Mouse (Mus musculus) hindbrain, embryonic 12.5 days (tissue): ENCODE measurements around the gene Eral1. TPM values are rescaled to one million over a fixed set of nuclear protein-coding genes. Genes with fewer than 3 reads are reported as not detected.
A peak's percentile ranks its signal among the peaks of the same experiment; 100 is the strongest.
"Not testable (repeated sequence)": the region's sequence is repeated elsewhere in the genome, so short reads cannot be mapped to it uniquely, and the experiment has no call there.

Experiments used
- ATAC-seq: fragments of 200-750 bp; cut with Nextera tagmentation; 2 replicates; pipeline ENCODE4 v1.8.0; 2017; ENCODE audit warnings: moderate TSS enrichment; ENCODE audit not compliant: low FRiP score
- H3K27ac ChIP-seq: fragments of 300-500 bp; sonication (generic); 2 replicates; pipeline ENCODE4 v1.5.1; 2016; ENCODE audit warnings: mild to moderate bottlenecking
- H3K27me3 ChIP-seq: fragments of 300-500 bp; sonication (generic); 2 replicates; pipeline ENCODE4 v1.6.1; 2016; ENCODE audit warnings: mild to moderate bottlenecking
- H3K36me3 ChIP-seq: fragments of 300-500 bp; sonication (generic); 2 replicates; pipeline ENCODE4 v1.6.1; 2016; ENCODE audit warnings: mild to moderate bottlenecking
- H3K4me1 ChIP-seq: fragments of 300-500 bp; sonication (generic); 2 replicates; pipeline ENCODE4 v1.6.1; 2016
- H3K4me2 ChIP-seq: fragments of 300-500 bp; sonication (generic); replicated peaks from 2 replicates; pipeline ENCODE4 v1.6.1; 2016; ENCODE audit warnings: mild to moderate bottlenecking
- H3K4me3 ChIP-seq: fragments of 300-500 bp; sonication (generic); 2 replicates; pipeline ENCODE4 v1.5.1; 2016; ENCODE audit warnings: mild to moderate bottlenecking
- H3K9ac ChIP-seq: fragments of 300-500 bp; sonication (generic); 2 replicates; pipeline ENCODE4 v1.6.1; 2016; ENCODE audit warnings: mild to moderate bottlenecking, moderate library complexity
- H3K9me3 ChIP-seq: fragments of 300-500 bp; sonication (generic); replicated peaks from 2 replicates; pipeline ENCODE4 v1.6.1; 2016; ENCODE audit warnings: mild to moderate bottlenecking
- WGBS: fragments of 180-500 bp; shearing (Covaris S2); methylation state at CpG from one replicate; pipeline ENCODE4 v1.1.7; 2016; 5-methylcytosine and 5-hydroxymethylcytosine counted together
- polyA plus RNA-seq: library from polyadenylated mRNA; unstranded; fragments of >200 nt; fragmentation: Nextera tagmentation; extraction: Ambion mirVana; gene quantifications from 2 replicates; pipeline ENCODE4 v1.2.1, GENCODE M21; 2016

Eral1 gene
- polyA plus RNA-seq, 1 experiment from 2014 or later = 31.8 TPM

DNA sequence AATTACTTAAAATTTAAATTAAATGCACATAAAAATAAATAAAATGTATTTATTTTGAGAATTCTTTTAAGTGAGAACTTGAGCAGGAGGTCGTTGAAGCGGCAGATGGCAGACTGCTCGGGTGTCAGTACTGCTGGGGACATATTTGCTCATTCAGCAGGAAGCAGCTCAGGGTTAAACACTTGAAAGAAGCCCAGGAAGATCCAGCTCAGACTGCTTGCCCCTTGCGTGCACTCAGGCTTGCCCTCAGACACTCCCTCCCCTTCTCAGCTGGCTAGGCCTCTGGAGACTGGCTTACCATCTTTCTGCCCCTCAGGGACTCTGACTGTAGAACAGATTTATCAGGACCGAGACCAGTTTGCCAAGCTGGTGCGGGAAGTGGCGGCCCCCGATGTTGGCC is 23.2 kb downstream of the Eral1 start:
- no peaks in the 10 kb centered on the region for H3K27me3 ChIP-seq
- H3K36me3 ChIP-seq = peaks cover 75% of the 10 kb centered on the region
- WGBS = 80% methylated on average over 8 of the region's 8 CpGs
- no peak overlapping the region for H3K9ac ChIP-seq
- H3K4me1 ChIP-seq = no peaks in the 10 kb centered on the region
- no peak overlapping the region for H3K4me2 ChIP-seq
- ATAC-seq = no peak
- no peak overlapping the region for H3K4me3 ChIP-seq
- no peaks in the 10 kb centered on the region for H3K9me3 ChIP-seq
- H3K27ac ChIP-seq = no peak overlapping the region

DNA sequence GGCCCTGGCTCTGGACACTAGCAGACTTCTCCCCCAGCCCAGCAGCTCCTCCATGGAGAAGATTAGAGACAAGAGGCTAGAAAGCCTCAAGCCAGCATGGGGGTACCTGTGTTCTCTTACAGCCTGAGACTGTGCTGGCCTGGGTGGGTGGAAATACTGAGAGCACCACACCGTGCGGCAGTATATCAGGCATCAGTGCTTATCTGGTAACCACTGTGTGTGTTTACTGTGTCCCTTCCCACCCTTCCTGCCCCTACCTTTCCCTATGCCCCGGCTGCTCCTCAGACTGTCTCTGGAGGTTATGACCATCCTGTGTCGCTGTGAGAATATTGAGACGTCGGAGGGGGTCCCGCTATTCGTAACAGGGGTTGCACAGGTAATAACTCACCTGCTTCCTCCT is 27.1 kb downstream of the Eral1 start:
- H3K27ac ChIP-seq = no peak overlapping the region
- H3K9me3 ChIP-seq = no peaks in the 10 kb centered on the region
- H3K9ac ChIP-seq = no peak overlapping the region
- 93% methylated on average over 8 of the region's 8 CpGs for WGBS
- no peak for ATAC-seq
- H3K4me2 ChIP-seq = no peak overlapping the region
- no peak overlapping the region for H3K4me3 ChIP-seq
- H3K4me1 ChIP-seq = no peaks in the 10 kb centered on the region
- H3K27me3 ChIP-seq = no peaks in the 10 kb centered on the region
- H3K36me3 ChIP-seq = peaks cover 75% of the 10 kb centered on the region

DNA sequence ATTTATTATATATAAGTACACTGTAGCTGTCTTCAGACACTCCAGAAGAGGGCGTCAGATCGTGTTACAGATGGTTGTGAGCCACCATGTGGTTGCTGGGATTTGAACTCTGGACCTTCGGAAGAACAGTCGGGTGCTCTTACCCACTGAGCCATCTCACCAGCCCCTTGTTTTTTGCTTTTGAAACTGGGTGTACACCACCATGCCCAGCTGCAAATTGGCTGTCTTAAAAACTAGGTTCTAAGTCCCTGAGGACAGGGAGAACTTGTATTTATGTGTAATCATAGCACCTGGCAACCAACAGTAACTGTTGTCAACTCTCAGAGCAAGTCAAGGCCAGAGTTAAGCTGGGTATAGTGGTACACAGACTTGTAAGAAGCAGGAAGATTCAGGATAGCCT is 31.5 kb downstream of the Eral1 start:
- 94% methylated on average over 4 of the region's 4 CpGs for WGBS
- H3K4me3 ChIP-seq, H3K9me3 ChIP-seq, H3K4me2 ChIP-seq, H3K27me3 ChIP-seq, H3K4me1 ChIP-seq, H3K9ac ChIP-seq, H3K27ac ChIP-seq, ATAC-seq: not testable (repeated sequence)
- H3K36me3 ChIP-seq = peaks cover 36% of the 10 kb centered on the region

DNA sequence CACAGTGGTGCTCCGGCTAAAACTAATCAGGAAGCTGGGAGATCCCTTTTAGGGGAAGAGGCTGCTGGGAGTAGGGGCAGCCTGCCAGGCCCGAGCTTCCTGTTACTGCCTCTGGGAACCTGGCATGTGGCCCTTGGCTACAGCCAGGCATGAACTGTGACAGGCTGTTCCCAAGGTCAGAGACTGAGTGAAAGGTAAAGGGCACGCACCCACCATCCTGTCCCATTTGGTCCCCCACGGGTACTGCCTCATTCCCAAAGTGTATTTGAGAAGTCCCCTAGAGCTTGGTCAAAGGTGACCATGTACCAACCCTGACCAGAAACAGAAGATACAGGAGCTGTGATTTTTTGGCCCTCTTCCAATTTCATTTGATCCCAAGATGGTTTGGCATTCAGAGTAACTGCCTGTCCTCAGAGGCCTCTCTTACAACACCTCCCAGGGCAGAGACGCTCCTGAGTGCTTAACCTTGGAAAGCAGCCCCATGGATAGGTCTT is 35.4 kb downstream of the Eral1 start:
- Histone ChIP-seq H3K4me3 (no peak overlapping the region), H3K9ac (no peak overlapping the region), H3K4me1 (peaks cover 3% of the 10 kb centered on the region; the same call in 1 of the 2 replicates), H3K27me3 (no peaks in the 10 kb centered on the region), H3K27ac (no peak overlapping the region), H3K4me2 (no peak overlapping the region), H3K36me3 (peaks cover 20% of the 10 kb centered on the region), H3K9me3 (no peaks in the 10 kb centered on the region)
- ATAC-seq = no peak
- 85% methylated on average over 5 of the region's 5 CpGs for WGBS

DNA sequence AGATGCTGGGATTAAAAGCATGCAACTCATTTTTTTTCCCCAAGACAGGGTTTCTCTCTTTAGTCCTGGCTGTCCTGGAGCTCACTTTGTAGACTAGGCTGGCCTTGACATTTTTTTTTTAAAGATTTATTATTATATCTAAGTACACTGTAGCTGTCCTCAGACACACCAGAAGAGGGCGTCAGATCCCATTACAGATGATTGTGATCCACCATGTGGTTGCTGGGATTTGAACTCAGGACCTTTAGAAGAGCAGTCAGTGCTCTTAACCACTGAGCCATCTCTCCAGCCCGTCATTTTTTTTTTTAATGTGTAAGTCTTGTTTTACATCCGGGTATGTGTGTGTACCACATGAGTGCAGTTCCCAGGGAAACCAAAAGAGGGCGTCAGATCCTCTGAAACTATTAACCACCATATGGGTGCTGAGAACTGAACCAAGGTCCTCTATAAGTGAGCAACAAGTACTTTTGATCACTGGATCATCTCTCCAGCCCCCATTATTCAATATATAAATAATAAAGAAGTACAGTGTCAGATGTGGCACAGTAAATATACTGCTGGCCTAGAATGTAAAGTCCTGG is 37.8 kb downstream of the Eral1 start:
- Histone ChIP-seq H3K4me1 (peaks cover 20% of the 10 kb centered on the region), H3K36me3 (peaks cover 16% of the 10 kb centered on the region)
- H3K4me3 ChIP-seq, ATAC-seq, H3K9me3 ChIP-seq, H3K27me3 ChIP-seq, H3K9ac ChIP-seq, H3K4me2 ChIP-seq, H3K27ac ChIP-seq: not testable (repeated sequence)
- 93% methylated on average over 4 of the region's 4 CpGs for WGBS

DNA sequence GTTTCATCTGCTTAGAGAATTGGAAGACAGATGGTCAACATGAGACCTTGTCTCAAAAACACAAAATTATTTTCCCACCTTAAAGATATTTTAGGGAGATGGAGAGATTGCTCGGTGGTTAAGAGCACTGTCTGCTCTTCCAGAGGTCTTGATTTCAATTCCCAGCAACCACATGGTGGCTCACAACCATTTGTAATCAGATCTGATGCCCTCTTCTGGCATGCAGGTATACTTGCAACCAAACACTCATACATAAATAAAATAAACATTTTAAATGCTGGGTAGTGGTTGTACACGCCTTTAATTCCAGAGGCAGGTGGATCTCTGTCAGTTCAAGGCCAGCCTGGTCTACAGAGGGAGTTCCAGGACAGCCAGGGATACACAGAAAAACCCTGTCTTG is 39.3 kb downstream of the Eral1 start:
- no peak overlapping the region for H3K4me3 ChIP-seq
- H3K4me2 ChIP-seq = no peak overlapping the region
- H3K27me3 ChIP-seq = no peaks in the 10 kb centered on the region
- peaks cover 22% of the 10 kb centered on the region for H3K4me1 ChIP-seq
- ATAC-seq = no peak
- H3K36me3 ChIP-seq = peaks cover 16% of the 10 kb centered on the region
- no peaks in the 10 kb centered on the region for H3K9me3 ChIP-seq
- 84% methylated on average over 2 of the region's 2 CpGs for WGBS
- no peak overlapping the region for H3K27ac ChIP-seq
- no peak overlapping the region for H3K9ac ChIP-seq

DNA sequence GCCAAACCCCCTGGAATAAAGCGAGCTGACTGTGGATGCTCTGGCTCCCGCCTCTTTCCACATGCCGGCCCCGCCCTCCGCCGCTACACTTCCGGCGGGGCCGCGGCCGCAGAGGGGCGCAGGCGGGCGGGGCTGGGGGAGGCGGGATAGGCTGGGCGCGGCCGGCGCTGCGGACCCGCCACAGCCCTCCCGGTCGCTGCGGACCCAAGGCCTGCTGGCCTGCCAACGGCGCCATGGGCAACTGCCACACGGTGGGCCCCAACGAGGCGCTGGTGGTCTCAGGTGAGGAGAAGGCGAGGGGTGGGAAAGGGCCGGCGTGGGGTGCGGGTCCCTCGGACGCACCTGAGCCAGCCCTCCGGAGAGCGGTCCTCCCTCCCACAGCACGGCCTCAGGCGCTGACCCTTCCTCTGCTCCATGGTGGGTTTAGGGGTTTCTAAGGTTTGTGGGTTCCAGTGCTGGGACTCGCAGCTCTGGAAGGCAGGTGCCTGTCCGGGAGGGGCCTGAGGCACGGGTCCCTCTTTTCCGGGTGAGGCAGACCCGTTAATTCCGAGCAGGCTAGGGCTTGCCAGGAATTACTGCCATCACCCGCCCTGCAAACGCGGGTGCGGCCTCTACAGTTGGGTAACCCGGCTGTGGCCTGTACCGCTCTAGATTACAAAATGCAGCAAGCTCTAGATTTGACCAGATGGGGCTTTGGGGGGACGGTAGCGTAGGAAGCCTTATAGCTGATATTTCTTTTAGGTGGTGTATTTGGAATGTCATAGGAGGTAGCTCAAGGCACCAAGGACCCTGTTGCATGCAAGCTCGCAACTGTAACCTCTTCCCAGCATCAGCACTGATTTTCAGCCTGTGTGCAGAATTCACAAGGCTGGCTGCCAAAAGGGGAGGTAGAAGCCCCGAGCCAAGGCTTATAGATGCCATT is 42.1 kb downstream of the Eral1 start, which contains the start of gene Flot2:
Gene Flot2, plus strand, starts transcription at position 101 of the 922 bp plus-strand sequence.
- Histone ChIP-seq H3K36me3 (peaks cover 18% of the 10 kb centered on the region), H3K4me1 (peaks cover 23% of the 10 kb centered on the region), H3K4me3 (peak within 1 kb of the TSS; percentile 85), H3K4me2 (peak within 1 kb of the TSS; percentile 79), H3K27me3 (no peaks in the 10 kb centered on the region), H3K9ac (peak within 1 kb of the TSS; percentile 91), H3K27ac (peak within 1 kb of the TSS; percentile 75), H3K9me3 (no peaks in the 10 kb centered on the region)
- ATAC-seq = peak; percentile 88
- WGBS = 2% methylated on average over 49 of the region's 55 CpGs

DNA sequence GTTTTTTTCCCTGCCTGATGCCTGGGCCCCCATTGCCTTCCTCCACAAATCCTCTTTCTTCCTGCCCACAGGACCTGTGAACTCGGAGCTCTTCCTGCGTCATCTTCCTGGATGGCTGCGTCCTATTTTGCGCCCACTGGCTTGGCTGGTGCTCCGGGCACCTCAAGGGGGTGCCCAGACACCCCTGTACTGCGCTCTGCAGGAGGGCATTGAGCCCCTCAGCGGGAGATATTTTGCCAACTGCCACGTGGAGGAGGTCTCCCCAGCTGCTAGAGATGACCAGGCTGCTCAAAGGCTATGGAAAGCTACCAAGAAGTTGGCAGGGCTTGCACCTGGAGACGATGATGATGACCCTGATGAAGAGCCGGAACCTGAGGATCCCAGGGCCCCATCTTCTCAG is 43.4 kb downstream of the Eral1 start:
- Histone ChIP-seq H3K4me3 (no peak overlapping the region), H3K36me3 (peaks cover 10% of the 10 kb centered on the region; the same call in 1 of the 2 replicates), H3K4me2 (no peak overlapping the region), H3K4me1 (peaks cover 30% of the 10 kb centered on the region), H3K27ac (no peak overlapping the region), H3K9ac (no peak overlapping the region), H3K9me3 (no peaks in the 10 kb centered on the region), H3K27me3 (no peaks in the 10 kb centered on the region)
- no peak for ATAC-seq
- 80% methylated on average over 10 of the region's 10 CpGs for WGBS

DNA sequence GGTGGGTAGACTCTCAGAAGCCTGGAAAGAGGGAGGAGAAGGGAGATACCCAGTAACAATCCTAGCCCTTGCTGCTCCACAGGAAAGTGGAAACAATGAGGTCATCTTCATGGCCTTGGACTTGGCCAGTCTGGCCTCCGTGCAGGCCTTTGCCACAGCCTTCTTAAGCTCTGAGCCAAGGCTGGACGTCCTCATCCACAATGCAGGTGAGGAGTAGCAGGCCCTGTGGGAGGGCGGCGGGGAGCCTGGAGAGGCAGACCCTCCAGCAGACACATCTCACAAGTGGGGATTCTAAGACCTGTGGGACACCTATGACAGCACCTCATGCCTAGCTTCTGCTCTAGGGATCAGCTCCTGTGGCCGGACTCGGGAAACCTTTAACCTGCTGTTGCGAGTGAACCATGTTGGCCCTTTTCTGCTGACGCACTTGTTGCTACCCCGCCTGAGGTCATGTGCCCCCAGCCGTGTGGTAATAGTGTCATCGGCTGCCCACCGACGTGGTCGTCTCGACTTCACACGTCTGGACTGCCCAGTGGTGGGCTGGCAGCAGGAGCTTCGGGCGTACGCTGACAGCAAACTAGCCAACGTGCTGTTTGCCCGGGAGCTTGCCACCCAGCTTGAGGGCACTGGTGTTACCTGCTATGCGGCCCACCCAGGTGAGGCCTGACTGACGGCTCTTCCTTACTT is 46.1 kb downstream of the Eral1 start:
- H3K9ac ChIP-seq = no peak overlapping the region
- no peaks in the 10 kb centered on the region for H3K9me3 ChIP-seq
- H3K27ac ChIP-seq = no peak overlapping the region
- no peak for ATAC-seq
- peaks cover 32% of the 10 kb centered on the region for H3K4me1 ChIP-seq
- 93% methylated on average over 23 of the region's 23 CpGs for WGBS
- no peak overlapping the region for H3K4me3 ChIP-seq
- no peak overlapping the region for H3K4me2 ChIP-seq
- no peaks in the 10 kb centered on the region for H3K27me3 ChIP-seq
- H3K36me3 ChIP-seq = peaks cover 13% of the 10 kb centered on the region

DNA sequence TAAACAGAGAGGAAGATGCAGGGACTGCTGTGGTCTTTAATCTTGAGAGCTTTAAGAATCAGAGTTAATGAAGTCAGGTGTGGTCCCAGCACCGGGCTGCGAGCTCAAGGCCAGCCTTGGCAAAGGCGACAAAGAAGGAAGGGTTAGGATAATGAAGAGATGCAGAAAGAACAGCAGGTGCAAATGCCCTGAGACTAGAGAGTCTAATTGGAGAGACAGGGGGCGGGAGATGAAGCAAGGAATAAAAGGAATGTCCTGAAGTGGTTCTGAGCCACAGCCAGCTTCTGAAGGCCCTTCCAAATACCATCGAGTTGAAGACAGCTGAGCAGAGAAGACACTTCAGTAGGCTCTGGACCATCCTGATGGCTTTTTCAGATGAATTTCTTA is 47.4 kb downstream of the Eral1 start:
- Histone ChIP-seq H3K36me3 (peaks cover 26% of the 10 kb centered on the region), H3K4me3 (peak overlapping the region; percentile 73), H3K27ac (peak overlapping the region; percentile 96), H3K4me2 (peak overlapping the region; percentile 85), H3K27me3 (no peaks in the 10 kb centered on the region), H3K9me3 (no peaks in the 10 kb centered on the region), H3K9ac (peak overlapping the region; percentile 85), H3K4me1 (peaks cover 23% of the 10 kb centered on the region)
- ATAC-seq = peak; percentile 9; the same call in 1 of the 2 replicates
- whole genome bisulfite sequencing = 12% methylated on average over 5 of the region's 5 CpGs

DNA sequence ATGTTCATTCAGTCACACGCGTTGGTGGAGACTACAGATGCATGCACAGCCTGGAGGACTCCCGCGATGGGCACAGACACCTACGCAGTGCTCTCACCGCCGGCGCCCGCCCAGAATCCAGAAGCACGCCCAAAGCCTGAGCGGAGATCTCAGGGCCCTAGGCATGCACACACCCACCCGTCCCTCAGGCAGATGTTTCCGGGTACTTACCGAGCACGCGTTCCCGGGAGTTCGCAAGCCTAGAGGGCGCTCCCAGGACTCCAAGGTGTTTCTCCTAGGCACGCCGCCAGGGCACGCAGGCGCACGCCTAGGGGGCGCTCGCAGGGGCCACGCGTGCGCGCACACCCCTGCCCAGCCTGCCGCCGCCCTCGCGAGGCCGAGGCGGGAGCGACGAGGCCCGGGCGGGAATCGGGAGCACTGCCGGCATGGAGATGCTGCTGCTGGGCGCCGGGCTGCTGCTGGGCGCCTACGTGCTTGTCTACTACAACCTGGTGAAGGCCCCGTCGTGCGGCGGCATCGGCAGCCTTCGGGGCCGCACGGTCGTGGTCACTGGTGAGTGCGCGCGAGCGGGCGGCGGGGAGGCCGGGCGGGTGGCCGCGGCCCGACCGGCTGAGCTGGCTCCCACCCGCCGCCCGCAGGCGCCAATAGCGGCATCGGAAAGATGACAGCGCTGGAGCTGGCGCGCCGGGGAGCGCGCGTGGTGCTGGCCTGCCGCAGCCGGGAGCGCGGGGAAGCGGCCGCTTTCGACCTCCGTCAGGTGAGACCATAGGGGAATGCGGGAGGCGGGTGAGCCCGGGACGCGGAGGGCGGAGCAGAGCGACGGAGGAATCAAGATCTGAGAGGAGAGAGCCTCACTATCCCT is 48.0 kb downstream of the Eral1 start, which contains the start of gene Dhrs13:
Gene Dhrs13, plus strand, starts transcription at position 334 of the 862 bp plus-strand sequence.
- Histone ChIP-seq H3K27ac (peak within 1 kb of the TSS; percentile 96), H3K27me3 (no peaks in the 10 kb centered on the region), H3K4me3 (peak within 1 kb of the TSS; percentile 73), H3K9ac (peak within 1 kb of the TSS; percentile 85), H3K9me3 (no peaks in the 10 kb centered on the region), H3K36me3 (peaks cover 32% of the 10 kb centered on the region), H3K4me1 (peaks cover 17% of the 10 kb centered on the region), H3K4me2 (peak within 1 kb of the TSS; percentile 85)
- WGBS = under 1% methylated on average over 93 of the region's 96 CpGs
- peak; percentile 91 for ATAC-seq
